Mouse (Mus musculus): ENCODE data around the gene Cit.

Cit gene

GRCm38 (mm10) chr5:116039706-116040105 is 194.6 kb downstream of the Cit start:
- no peak for DNase-seq (ENCODE audit: low read depth)

GRCm38 (mm10) chr5:116042241-116042640 is 197.2 kb downstream of the Cit start:
- DNase-seq (ENCODE audit: low read depth) = no peak

GRCm38 (mm10) chr5:116045581-116045980 is 200.5 kb downstream of the Cit start:
- DNase-seq (ENCODE audit: low read depth) = no peak

GRCm38 (mm10) chr5:116046246-116046645 is 201.2 kb downstream of the Cit start:
- no peak for DNase-seq (ENCODE audit: low read depth)

GRCm38 (mm10) chr5:116048321-116048720 is 203.2 kb downstream of the Cit start:
- DNase-seq (ENCODE audit: low read depth) = no peak

GRCm38 (mm10) chr5:116049821-116050220 is 204.7 kb downstream of the Cit start:
- no peak for DNase-seq (ENCODE audit: low read depth)

- DNase-seq (ENCODE audit: low read depth) = no peak
Measured at GRCm38 (mm10) chr5:116052171-116052570, 207.1 kb downstream of the Cit start.

GRCm38 (mm10) chr5:116052826-116053225 is 207.7 kb downstream of the Cit start:
- no peak for DNase-seq (ENCODE audit: low read depth)
